Mouse (Mus musculus) small intestine, adult 2 months (tissue): ENCODE results near the gene Opn4.

Experiments used
- CTCF ChIP-seq: fragments of 200-500 bp; IDR thresholded peaks from 2 replicates; pipeline ENCODE4 v1.5.1; 2012; ENCODE audit warnings: low read depth, mild to moderate bottlenecking, control low read depth, inconsistent platforms, low read length, moderate library complexity, mixed read lengths; ENCODE audit not compliant: insufficient replicate concordance, insufficient read length; ENCODE audit errors: extremely low read depth
- POLR2A ChIP-seq: fragments of 200-500 bp; IDR thresholded peaks from 2 replicates; pipeline ENCODE4 v1.6.1; 2012; ENCODE audit warnings: low read depth, mild to moderate bottlenecking, control low read depth, inconsistent platforms, low read length, moderate library complexity

GRCm38 (mm10) chr14:34614551-34614950 is 14.6 kb upstream of the Opn4 start:
- no peak for TF ChIP-seq POLR2A
- TF ChIP-seq CTCF: no peak
